Comparison of ENCODE assay signal across 13 mouse cellular contexts in genomic region chr2:157859046-157859701, GRCm38 (mm10). TPM values are rescaled to one million over a fixed set of nuclear protein-coding genes. Genes with fewer than 3 reads are reported as not detected.
DNase-seq lines count a peak whose midpoint lies in the region; ATAC-seq and TF ChIP-seq lines count a peak whose summit lies in the region.
"Had no signal": no experiment of that assay in that cellular context is flagged by ENCODE, and none has a peak within 500 bp of the region (broad histone marks: within the 10 kb centered on the region; RNA-seq: fewer than 3 reads in every experiment).

No protein-coding gene starts in this region.

- intact Hi-C loops in gastrocnemius, postnatal 36 days (cut with DNase I) = no loop called here

- no peaks in the 10 kb centered on the region for H3K9me3 ChIP-seq in hindbrain, embryonic 12.5 days (replicated peaks)
- H3K9me3 ChIP-seq in hindbrain, embryonic 10.5 days = no peaks in the 10 kb centered on the region
- H3K9me3 ChIP-seq in midbrain, embryonic 13.5 days = no peaks in the 10 kb centered on the region
- H3K9me3 ChIP-seq: limb, embryonic 13.5 days; lung, embryonic 15.5 days had no signal

- H3K4me1 ChIP-seq in hindbrain, embryonic 12.5 days = peaks cover 5% of the 10 kb centered on the region; the same call in 1 of the 2 replicates
- H3K4me1 ChIP-seq in hindbrain, embryonic 10.5 days (replicated peaks) = peaks cover 7% of the 10 kb centered on the region
- peaks cover 47% of the 10 kb centered on the region for H3K4me1 ChIP-seq in midbrain, embryonic 13.5 days (replicated peaks)
- H3K4me1 ChIP-seq: lung, embryonic 15.5 days had no signal

- no peak for DNase-seq in hindbrain, embryonic 10.5 days (ENCODE audit: low spot score)
- peak; percentile 59 for DNase-seq in brain, embryonic 14.5 days (ENCODE audit: low read depth)
- DNase-seq in cerebellum, postnatal 25 days = peak; percentile 94 to 95
- DNase-seq in MN1 (ENCODE audit: low spot score) = no peak
- no peak for DNase-seq in gastrocnemius, postnatal 4 days (ENCODE audit: low spot score in 2 of 2)
- no peak for DNase-seq in gastrocnemius, postnatal 36 days
- DNase-seq: heart, adult 18-20 months; heart, postnatal 36 days; kidney, adult 8-10 months had no signal

- no peak overlapping the region for H3K4me2 ChIP-seq in hindbrain, embryonic 12.5 days (replicated peaks)
- no peak overlapping the region for H3K4me2 ChIP-seq in midbrain, embryonic 13.5 days (replicated peaks)
- H3K4me2 ChIP-seq: limb, embryonic 13.5 days; lung, embryonic 15.5 days had no signal

- no peaks in the 10 kb centered on the region for H3K27me3 ChIP-seq in hindbrain, embryonic 12.5 days
- H3K27me3 ChIP-seq in hindbrain, embryonic 10.5 days (ENCODE audit: insufficient read depth, poor library complexity, severe bottlenecking) = no peaks in the 10 kb centered on the region
- H3K27me3 ChIP-seq in midbrain, embryonic 13.5 days = no peaks in the 10 kb centered on the region
- H3K27me3 ChIP-seq: limb, embryonic 13.5 days; lung, embryonic 15.5 days had no signal

- H3K36me3 ChIP-seq in hindbrain, embryonic 12.5 days = no peaks in the 10 kb centered on the region
- H3K36me3 ChIP-seq in hindbrain, embryonic 10.5 days = no peaks in the 10 kb centered on the region
- H3K36me3 ChIP-seq in midbrain, embryonic 13.5 days = no peaks in the 10 kb centered on the region
- H3K36me3 ChIP-seq: limb, embryonic 13.5 days; lung, embryonic 15.5 days had no signal

- peak overlapping the region; percentile 4; the same call in 1 of the 2 replicates for H3K27ac ChIP-seq in hindbrain, embryonic 12.5 days
- no peak overlapping the region for H3K27ac ChIP-seq in hindbrain, embryonic 10.5 days
- H3K27ac ChIP-seq in midbrain, embryonic 13.5 days = peak overlapping the region; percentile 81
- H3K27ac ChIP-seq: limb, embryonic 13.5 days; lung, embryonic 15.5 days had no signal

- H3K4me3 ChIP-seq in hindbrain, embryonic 12.5 days = no peak overlapping the region
- H3K4me3 ChIP-seq in hindbrain, embryonic 10.5 days = no peak overlapping the region
- no peak overlapping the region for H3K4me3 ChIP-seq in midbrain, embryonic 13.5 days (replicated peaks)
- H3K4me3 ChIP-seq: limb, embryonic 13.5 days; lung, embryonic 15.5 days had no signal

- TF ChIP-seq CTCF in brain, embryonic 14.5 days (IDR thresholded peaks at IDR 0.05; ENCODE audit: borderline replicate concordance, extremely low read depth, insufficient read depth, insufficient read length) = no peak

- ATAC-seq in hindbrain, embryonic 12.5 days (ENCODE audit: low FRiP score) = no peak
- peak; percentile 35; the same call in 1 of the 2 replicates for ATAC-seq in midbrain, embryonic 13.5 days

- WGBS in hindbrain, embryonic 12.5 days = 85% methylated on average over 8 of the region's 8 CpGs
- 94% methylated on average over 8 of the region's 8 CpGs for WGBS in hindbrain, embryonic 10.5 days
- WGBS in midbrain, embryonic 13.5 days = 77% methylated on average over 8 of the region's 8 CpGs

- TF ChIP-seq POLR2A in brain, embryonic 14.5 days (IDR thresholded peaks at IDR 0.05; ENCODE audit: borderline replicate concordance, extremely low read depth, insufficient read depth, insufficient read length, poor library complexity, severe bottlenecking) = no peak

- no peak overlapping the region for H3K9ac ChIP-seq in hindbrain, embryonic 12.5 days
- 0 out of 2 replicates have a peak overlapping the region, but pooled peaks have one; percentile 14 for H3K9ac ChIP-seq in midbrain, embryonic 13.5 days (replicated peaks)
- H3K9ac ChIP-seq: limb, embryonic 13.5 days; lung, embryonic 15.5 days had no signal

RNA-seq across cellular contexts. Expression of gene Vstm2l, which starts 55.3 kb away (rescaled TPM):
- polyA plus RNA-seq in hindbrain, embryonic 12.5 days (2016; fragmentation: Nextera tagmentation; extraction: Ambion mirVana) = 13.7 and 15.3 TPM in 2 replicates
- polyA plus RNA-seq in hindbrain, embryonic 10.5 days (2016; fragmentation: Nextera tagmentation; extraction: Ambion mirVana) = 0.62 and 3.2 TPM in 2 replicates
- 80.6 and 126 TPM in 2 replicates for polyA plus RNA-seq in brain, embryonic 14.5 days (2012; rRNA removed)
- polyA plus RNA-seq in midbrain, embryonic 13.5 days (2015; fragmentation: Nextera tagmentation; extraction: Ambion mirVana) = 11.3 and 19.3 TPM in 2 replicates
- under 1 TPM in 1 of 2 experiments, not detected in 1; 0.18 TPM for total RNA-seq in gastrocnemius, postnatal 4 days (2021)
- not detected for total RNA-seq in gastrocnemius, postnatal 36 days (2021)
- polyA plus RNA-seq: limb, embryonic 13.5 days had no signal

Comparison
In these comparisons a context has a peak if more than half of its experiments do, and no peak if none do; other contexts are left out.
1. DNase-seq: peak in brain, embryonic 14.5 days (single experiment) and cerebellum, postnatal 25 days (2 of 2); none in hindbrain, embryonic 10.5 days (single experiment), MN1 (single experiment), gastrocnemius, postnatal 4 days (0 of 2) and gastrocnemius, postnatal 36 days (0 of 2).